Mouse (Mus musculus) heart, postnatal 0 days (tissue): ENCODE data around the gene Itih4.

Source experiments
- CTCF ChIP-seq: IDR thresholded peaks from 2 replicates; pipeline ENCODE4 v1.5.1; 2016; ENCODE audit warnings: antibody characterized with exemption, control low read depth, low read depth
- EP300 ChIP-seq: IDR thresholded peaks from 2 replicates; pipeline ENCODE4 v1.6.1; 2016; ENCODE audit warnings: antibody characterized with exemption, low read depth

DNA sequence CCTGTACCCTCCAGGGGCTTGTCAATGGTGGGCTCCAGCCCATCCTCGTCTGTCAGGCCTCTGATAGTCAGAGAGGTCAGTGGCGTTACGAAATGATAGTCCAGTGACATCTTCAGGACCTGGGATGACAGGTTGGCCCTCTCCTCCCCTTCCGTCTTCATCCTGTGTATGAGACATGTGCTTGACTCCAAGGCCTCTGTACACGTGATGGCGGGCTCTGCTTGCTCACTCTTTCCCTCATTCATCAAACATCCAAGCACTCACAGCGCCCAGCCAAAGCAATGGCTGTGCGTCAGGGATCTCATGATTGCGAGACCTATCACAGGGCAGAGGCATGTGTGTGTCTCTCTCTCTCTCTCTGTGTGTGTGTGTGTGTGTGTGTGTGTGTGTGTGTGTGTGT is 47.1 kb downstream of the Itih4 start:
- TF ChIP-seq CTCF (no peak), EP300 (no peak)
